Mouse (Mus musculus) Patski (cell line): Measurements from ENCODE around the gene Rpain. TPM values are rescaled to one million over a fixed set of nuclear protein-coding genes. Genes with fewer than 3 reads are reported as not detected.

Experiments
- ATAC-seq: fragments of 100-300 bp; one replicate; pipeline ENCODE4 v1.8.0; 2021
- CTCF ChIA-PET: fragments of 350-600 bp; sonication (Branson Sonifier 250); formaldehyde crosslinking; loops from one replicate; lab custom pipeline; 2022; ENCODE audit warnings: inconsistent platforms; lab: Charles Lee
- POLR2A ChIA-PET: fragments of 350-600 bp; sonication (Branson Sonifier 250); formaldehyde crosslinking; loops from one replicate; lab custom pipeline; 2022; ENCODE audit warnings: antibody characterized with exemption, inconsistent platforms; lab: Charles Lee
- DNase-seq: peaks from one replicate; pipeline ENCODE4 v3.0.0-alpha.2; 2011; ENCODE audit warnings: low read depth, low spot score
- H3K27me3 ChIP-seq: fragments of 371-371 bp; one replicate; pipeline ENCODE4 v1.5.1; 2021
- CTCF ChIP-seq: fragments of 100-300 bp; IDR thresholded peaks from one replicate; pipeline ENCODE4 v1.5.1; 2021
- in situ Hi-C: fragments of 300-500 bp; cut with MboI; formaldehyde crosslinking; loops from 3 replicates; pipeline ENCODE4 v1.11.1; 2018; ENCODE audit warnings: low pct_unique_long_range_greater_than_20kb, mixed read lengths
- polyA plus RNA-seq: library from polyadenylated mRNA; unstranded; gene quantifications from one replicate; pipeline ENCODE4 v1.2.3, GENCODE M21; 2021

Gene Rpain
- polyA plus RNA-seq, 1 experiment from 2014 or later = 51.8 TPM

GRCm38 (mm10) chr11:70982557-70983228, 12.7 kb downstream of the Rpain start, which contains the start of gene C1qbp:
TSS of gene C1qbp (minus strand) at chr11:70983026.
- ATAC-seq = peak; percentile 90
- in situ Hi-C loops = no loop called here
- no peaks in the 10 kb centered on the region for H3K27me3 ChIP-seq
- no peak for DNase-seq
- CTCF ChIA-PET = interaction anchor here (1.1 to 1.6 kb wide), 4 partner anchors 8 to 36 kb away, joined by 3 to 5 read pairs (median 4); partner anchors contain the start of genes Nup88 and Rpain
- POLR2A ChIA-PET = interaction anchor here (0.8 to 1.0 kb wide), 2 partner anchors 12 to 21 kb away, joined by 3 read pairs; partner anchors contain the start of gene Dhx33
- peak; percentile 100 for TF ChIP-seq CTCF

- ChIA-PET POLR2A (interaction anchor here (0.6 kb wide), 1 partner anchor 13 kb away, joined by 3 read pairs; no protein-coding TSS in a partner anchor), CTCF (no interaction called here)
- TF ChIP-seq CTCF = no peak
- in situ Hi-C loops = loop anchor here (25.0 kb wide), 1 partner anchor 1036 kb away; the partner anchor contains the start of genes Aipl1 and Pimreg
- no peaks in the 10 kb centered on the region for H3K27me3 ChIP-seq
- ATAC-seq (no peak), DNase-seq (no peak)
These were observed 31.2 kb downstream of the Rpain start for GRCm38 (mm10) chr11:71001167-71001566.

- in situ Hi-C loops = loop anchor here (25.0 kb wide), 1 partner anchor 1034 kb away; the partner anchor contains the start of genes Aipl1 and Pimreg
- TF ChIP-seq CTCF = no peak
- ChIA-PET POLR2A (interaction anchor here (1.4 to 1.5 kb wide), 2 partner anchors 15 to 22 kb away, joined by 3 to 5 read pairs; no protein-coding TSS in a partner anchor), CTCF (interaction anchor here (0.9 kb wide), 1 partner anchor 226 kb away, joined by 3 read pairs; no protein-coding TSS in a partner anchor)
- DNase-seq = peak; percentile 7
- ATAC-seq = peak; percentile 77
- H3K27me3 ChIP-seq = no peaks in the 10 kb centered on the region
These were observed 33.8 kb downstream of the Rpain start for GRCm38 (mm10) chr11:71003611-71004315.

GRCm38 (mm10) chr11:71004316-71004773, 34.3 kb downstream of the Rpain start, which contains the start of gene Dhx33:
TSS of gene Dhx33 (minus strand) at chr11:71004437.
- ATAC-seq (peak; percentile 96), DNase-seq (peak; percentile 95)
- no peak for TF ChIP-seq CTCF
- POLR2A ChIA-PET = interaction anchor here (1.4 to 1.5 kb wide), 2 partner anchors 14 to 22 kb away, joined by 3 to 5 read pairs; no protein-coding TSS in a partner anchor
- CTCF ChIA-PET = interaction anchor here (0.9 kb wide), 1 partner anchor 227 kb away, joined by 3 read pairs; no protein-coding TSS in a partner anchor
- in situ Hi-C loops = loop anchor here (25.0 kb wide), 1 partner anchor 1033 kb away; the partner anchor contains the start of genes Aipl1 and Pimreg
- H3K27me3 ChIP-seq = no peaks in the 10 kb centered on the region

- no peaks in the 10 kb centered on the region for H3K27me3 ChIP-seq
- POLR2A ChIA-PET = interaction anchor here (1.4 to 1.5 kb wide), 2 partner anchors 14 to 23 kb away, joined by 3 to 5 read pairs; no protein-coding TSS in a partner anchor
- ATAC-seq = no peak
- no peak for DNase-seq
- TF ChIP-seq CTCF = no peak
- in situ Hi-C loops = loop anchor here (25.0 kb wide), 1 partner anchor 1032 kb away; the partner anchor contains the start of genes Aipl1 and Pimreg
- CTCF ChIA-PET = no interaction called here
These were observed 35.0 kb downstream of the Rpain start for GRCm38 (mm10) chr11:71005046-71005445.

GRCm38 (mm10) chr11:71007026-71007425, 37.0 kb downstream of the Rpain start:
- DNase-seq = no peak
- POLR2A ChIA-PET = no interaction called here
- CTCF ChIA-PET = no interaction called here
- no peaks in the 10 kb centered on the region for H3K27me3 ChIP-seq
- ATAC-seq = no peak
- in situ Hi-C loops = loop anchor here (25.0 kb wide), 1 partner anchor 1030 kb away; the partner anchor contains the start of genes Aipl1 and Pimreg
- no peak for TF ChIP-seq CTCF

- CTCF ChIA-PET = no interaction called here
- ATAC-seq (no peak), DNase-seq (no peak)
- in situ Hi-C loops = loop anchor here (25.0 kb wide), 1 partner anchor 1029 kb away; the partner anchor contains the start of genes Aipl1 and Pimreg
- POLR2A ChIA-PET = no interaction called here
- TF ChIP-seq CTCF = no peak
- H3K27me3 ChIP-seq = no peaks in the 10 kb centered on the region
These were observed 37.8 kb downstream of the Rpain start for GRCm38 (mm10) chr11:71007831-71008230.

GRCm38 (mm10) chr11:71008321-71008720, 38.3 kb downstream of the Rpain start:
- no peaks in the 10 kb centered on the region for H3K27me3 ChIP-seq
- POLR2A ChIA-PET = no interaction called here
- DNase-seq (no peak), ATAC-seq (no peak)
- CTCF ChIA-PET = no interaction called here
- no peak for TF ChIP-seq CTCF
- in situ Hi-C loops = loop anchor here (25.0 kb wide), 1 partner anchor 1029 kb away; the partner anchor contains the start of genes Aipl1 and Pimreg

- ChIA-PET POLR2A (no interaction called here), CTCF (interaction anchor here (1.1 kb wide), 1 partner anchor 22 kb away, joined by 3 read pairs; no protein-coding TSS in a partner anchor)
- in situ Hi-C loops = loop anchor here (25.0 kb wide), 1 partner anchor 1025 kb away; the partner anchor contains the start of genes Aipl1 and Pimreg
- no peak for DNase-seq
- ATAC-seq = no peak
- no peak for TF ChIP-seq CTCF
- H3K27me3 ChIP-seq = no peaks in the 10 kb centered on the region
These were observed 42.7 kb downstream of the Rpain start for GRCm38 (mm10) chr11:71012743-71013142.
